In the genomic region with DNA sequence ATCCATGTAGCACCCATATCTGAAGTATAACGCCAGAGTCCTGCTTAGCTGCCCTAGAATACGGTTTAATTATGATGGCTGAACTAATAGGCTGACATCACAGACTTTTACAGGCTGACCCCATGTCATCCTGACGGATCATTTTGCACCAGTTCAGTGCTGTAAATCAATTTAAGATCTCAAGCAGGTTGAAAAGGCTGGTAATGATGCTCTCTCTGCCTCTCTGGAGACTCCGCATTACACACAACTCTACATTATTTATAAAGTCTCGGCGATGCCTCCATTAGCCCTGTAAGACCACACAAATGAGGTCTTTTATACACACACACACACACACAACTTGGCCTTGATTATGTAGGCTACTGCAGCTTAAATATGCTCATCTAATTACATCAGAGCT, we compare ENCODE assay signal across 12 mouse cellular contexts. TPM values are rescaled to one million over a fixed set of nuclear protein-coding genes. Genes with fewer than 3 reads are reported as not detected.
DNase-seq lines count a peak whose midpoint lies in the region; ATAC-seq and TF ChIP-seq lines count a peak whose summit lies in the region.
"Had no signal": no experiment of that assay in that cellular context is flagged by ENCODE, and none has a peak within 500 bp of the region (broad histone marks: within the 10 kb centered on the region; RNA-seq: fewer than 3 reads in every experiment).

No protein-coding gene starts in this region.

- peak; percentile 70 for DNase-seq in brain, embryonic 14.5 days (ENCODE audit: low read depth)
- DNase-seq in embryonic facial prominence, embryonic 10.5 days (ENCODE audit: low spot score) = no peak
- DNase-seq in midbrain, embryonic 14.5 days = peak; percentile 67
- DNase-seq in urinary bladder, postnatal 36 days (ENCODE audit: low spot score in 2 of 2) = no peak
- DNase-seq in frontal cortex, postnatal 10 days (ENCODE audit: low spot score in 2 of 2) = no peak
- DNase-seq: adrenal gland, postnatal 10 days; cerebellum, postnatal 25 days; left cerebral cortex, postnatal 4 days; lung, postnatal 10 days had no signal

- no peak for TF ChIP-seq CTCF in brain, embryonic 14.5 days (IDR thresholded peaks at IDR 0.05; ENCODE audit: borderline replicate concordance, extremely low read depth, insufficient read depth, insufficient read length)

- H3K9ac ChIP-seq in hindbrain, embryonic 12.5 days = peak overlapping the region; percentile 98
- H3K9ac ChIP-seq in midbrain, embryonic 14.5 days (replicated peaks; ENCODE audit: low read length) = peak overlapping the region; percentile 98; the same call in 1 of the 2 replicates

- WGBS in embryonic facial prominence, embryonic 10.5 days = 75% methylated on average over 6 of the region's 6 CpGs
- 41% methylated on average over 6 of the region's 6 CpGs for WGBS in hindbrain, embryonic 12.5 days
- WGBS in midbrain, embryonic 14.5 days = 30% methylated on average over 6 of the region's 6 CpGs

- no peaks in the 10 kb centered on the region for H3K27me3 ChIP-seq in embryonic facial prominence, embryonic 10.5 days (replicated peaks; ENCODE audit: low read depth, poor library complexity, severe bottlenecking)
- H3K27me3 ChIP-seq in hindbrain, embryonic 12.5 days = no peaks in the 10 kb centered on the region
- H3K27me3 ChIP-seq in midbrain, embryonic 14.5 days (ENCODE audit: control insufficient read depth, insufficient read depth, low read length) = no peaks in the 10 kb centered on the region

- no peak for TF ChIP-seq POLR2A in brain, embryonic 14.5 days (IDR thresholded peaks at IDR 0.05; ENCODE audit: borderline replicate concordance, extremely low read depth, insufficient read depth, insufficient read length, poor library complexity, severe bottlenecking)

- H3K4me1 ChIP-seq in embryonic facial prominence, embryonic 10.5 days = peaks cover 37% of the 10 kb centered on the region
- peaks cover 41% of the 10 kb centered on the region for H3K4me1 ChIP-seq in hindbrain, embryonic 12.5 days
- peaks cover 37% of the 10 kb centered on the region; the same call in 1 of the 2 replicates for H3K4me1 ChIP-seq in midbrain, embryonic 14.5 days (ENCODE audit: control insufficient read depth, insufficient read depth, low read length)

- no peak overlapping the region for H3K27ac ChIP-seq in embryonic facial prominence, embryonic 10.5 days (replicated peaks)
- H3K27ac ChIP-seq in hindbrain, embryonic 12.5 days = peak overlapping the region; percentile 64
- H3K27ac ChIP-seq in midbrain, embryonic 14.5 days (replicated peaks; ENCODE audit: low read depth, low read length) = peak overlapping the region; percentile 53

- ATAC-seq in hindbrain, embryonic 12.5 days (ENCODE audit: low FRiP score) = no peak
- ATAC-seq in midbrain, embryonic 14.5 days (ENCODE audit: low FRiP score, low TSS enrichment) = no peak
- ATAC-seq in erythroblast, adult 5-6 weeks (replicated peaks; ENCODE audit: low FRiP score, poor library complexity, severe bottlenecking) = no peak

- peak overlapping the region; percentile 96 for H3K4me3 ChIP-seq in embryonic facial prominence, embryonic 10.5 days
- peak overlapping the region; percentile 90 for H3K4me3 ChIP-seq in hindbrain, embryonic 12.5 days
- peak overlapping the region; percentile 92 for H3K4me3 ChIP-seq in midbrain, embryonic 14.5 days (replicated peaks; ENCODE audit: low read depth, low read length)

- no peaks in the 10 kb centered on the region for H3K9me3 ChIP-seq in embryonic facial prominence, embryonic 10.5 days
- no peaks in the 10 kb centered on the region for H3K9me3 ChIP-seq in hindbrain, embryonic 12.5 days (replicated peaks)
- H3K9me3 ChIP-seq in midbrain, embryonic 14.5 days (ENCODE audit: control insufficient read depth, low read length) = no peaks in the 10 kb centered on the region

- H3K36me3 ChIP-seq in embryonic facial prominence, embryonic 10.5 days (replicated peaks) = 0 out of 2 replicates have a peak, but pooled peaks cover 6% of the 10 kb centered on the region
- no peaks in the 10 kb centered on the region for H3K36me3 ChIP-seq in hindbrain, embryonic 12.5 days
- H3K36me3 ChIP-seq in midbrain, embryonic 14.5 days (ENCODE audit: control insufficient read depth, insufficient read depth, low read length) = no peaks in the 10 kb centered on the region
- H3K36me3 ChIP-seq: G1E had no signal

- peak overlapping the region; percentile 57 for H3K4me2 ChIP-seq in hindbrain, embryonic 12.5 days (replicated peaks)
- H3K4me2 ChIP-seq in midbrain, embryonic 14.5 days (ENCODE audit: low read length) = peak overlapping the region; percentile 81

RNA-seq across cellular contexts. Expression of a gene that starts 2.4 kb away (rescaled TPM):
- polyA plus RNA-seq in brain, embryonic 14.5 days (2012; rRNA removed) = 58.1 and 69.3 TPM in 2 replicates
- polyA plus RNA-seq in embryonic facial prominence, embryonic 10.5 days (2016; fragmentation: Nextera tagmentation; extraction: Ambion mirVana) = 41.5 and 42.8 TPM in 2 replicates
- polyA plus RNA-seq in hindbrain, embryonic 12.5 days (2016; fragmentation: Nextera tagmentation; extraction: Ambion mirVana) = 76.9 and 82.3 TPM in 2 replicates
- 67.5 and 82.4 TPM in 2 replicates for polyA plus RNA-seq in midbrain, embryonic 14.5 days (2014; fragmentation: Nextera tagmentation; extraction: Ambion mirVana)
- 1.5 and 1.9 TPM in 2 replicates for total RNA-seq in erythroblast, adult 5-6 weeks (2015; ENCODE audit: low replicate concordance)
- 1.9 and 2.6 TPM in 2 replicates for total RNA-seq in erythroblast, adult 5-6 weeks (2017; ENCODE audit: low replicate concordance)

Comparison
In these comparisons a context has a peak if more than half of its experiments do, and no peak if none do; other contexts are left out.
1. DNase-seq: peak in brain, embryonic 14.5 days (single experiment) and midbrain, embryonic 14.5 days (single experiment); none in embryonic facial prominence, embryonic 10.5 days (single experiment), urinary bladder, postnatal 36 days (0 of 2) and frontal cortex, postnatal 10 days (0 of 2).
2. Peak in every context shown above with its lines, with median percentiles within 50 percentile points of each other: H3K4me3 ChIP-seq.